Mouse (Mus musculus) embryo, embryonic 9.5 days (tissue): ENCODE data around the gene Zdhhc17.
A peak's percentile ranks its signal among the peaks of the same experiment; 100 is the strongest.

Experiments used
- DNase-seq: peaks from one replicate; pipeline ENCODE4 v3.0.0-alpha.2; 2017; ENCODE audit errors: extremely low spot score

Gene Zdhhc17

DNA sequence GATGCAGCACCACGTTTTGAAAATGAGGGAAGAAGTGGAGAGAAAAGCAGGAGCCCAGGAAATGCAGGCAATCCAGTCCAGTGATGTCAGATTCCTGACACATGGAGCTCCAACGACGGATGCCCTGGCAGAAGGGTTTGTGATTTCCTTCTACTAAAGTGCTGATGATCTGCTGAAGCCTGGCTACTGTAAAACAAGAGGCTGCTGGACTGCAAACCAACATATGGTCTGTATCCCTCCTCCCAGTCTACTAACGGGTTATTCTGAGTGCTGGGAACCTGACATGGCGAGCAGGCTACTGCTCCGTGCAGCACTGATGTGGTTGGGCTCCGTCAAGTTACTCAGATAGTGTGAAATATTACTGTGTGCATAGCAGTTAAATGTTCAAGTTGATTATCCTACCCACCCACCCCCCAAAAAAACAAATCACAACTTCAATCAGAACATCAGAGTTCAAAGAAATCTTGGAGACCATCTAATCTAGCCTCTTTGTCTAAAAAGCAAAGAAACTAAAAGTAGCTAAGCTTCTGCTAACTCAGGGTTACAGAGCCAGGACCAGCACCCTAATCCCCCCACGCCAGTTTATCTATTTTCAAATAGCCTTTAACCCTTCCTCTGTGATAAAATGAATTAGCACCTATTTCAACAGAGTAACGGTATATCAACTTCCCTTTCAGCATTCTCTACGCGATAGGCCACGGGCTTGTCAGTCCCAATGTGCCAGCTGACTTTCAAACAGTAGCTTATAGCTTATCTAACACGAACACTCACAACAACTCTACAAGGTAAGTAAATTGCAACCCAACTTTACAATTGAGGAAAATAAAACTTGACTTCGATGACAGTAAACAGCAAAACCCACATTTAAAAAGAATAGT lies 4.1 kb downstream of the Zdhhc17 start:
- no peak for DNase-seq

DNA sequence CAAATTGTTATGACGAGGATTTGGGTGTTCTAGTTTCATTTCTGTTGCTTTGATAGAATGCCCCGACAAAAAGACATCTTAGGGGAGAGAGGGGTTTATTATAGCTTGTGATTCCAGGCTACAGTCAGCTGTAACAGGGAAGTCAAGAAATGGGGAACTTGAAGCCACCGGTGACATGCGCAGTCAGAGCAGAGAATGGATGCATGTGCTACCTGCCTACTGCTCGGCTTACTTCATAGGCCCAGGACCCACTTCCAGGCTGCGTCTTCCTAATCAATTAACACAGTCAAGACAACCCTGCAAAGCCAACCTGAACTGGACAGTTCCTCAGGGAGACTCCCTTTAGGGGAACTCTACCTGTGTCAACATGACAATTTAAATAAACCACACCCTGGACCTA lies 5.7 kb downstream of the Zdhhc17 start:
- no peak for DNase-seq

DNA sequence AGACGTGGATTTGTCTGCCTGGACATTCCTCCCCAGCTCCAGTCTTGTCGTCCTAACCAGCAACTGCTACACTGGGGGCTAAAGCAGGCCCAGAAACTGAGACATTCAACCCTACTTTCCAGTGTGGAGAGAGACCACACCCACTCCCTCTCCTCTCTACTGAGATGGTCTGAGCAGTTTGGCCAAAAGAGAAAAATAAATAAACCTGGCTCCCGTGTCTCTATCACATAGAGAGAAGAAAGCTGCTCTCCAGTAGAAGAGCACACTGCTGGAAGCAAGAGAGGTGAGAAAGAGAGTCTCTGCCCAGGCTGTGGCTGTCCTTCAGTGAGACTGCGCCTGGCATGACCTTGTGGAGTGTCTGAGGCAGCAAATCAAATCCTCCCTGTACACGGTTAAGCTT lies 10.7 kb downstream of the Zdhhc17 start:
- no peak for DNase-seq

DNA sequence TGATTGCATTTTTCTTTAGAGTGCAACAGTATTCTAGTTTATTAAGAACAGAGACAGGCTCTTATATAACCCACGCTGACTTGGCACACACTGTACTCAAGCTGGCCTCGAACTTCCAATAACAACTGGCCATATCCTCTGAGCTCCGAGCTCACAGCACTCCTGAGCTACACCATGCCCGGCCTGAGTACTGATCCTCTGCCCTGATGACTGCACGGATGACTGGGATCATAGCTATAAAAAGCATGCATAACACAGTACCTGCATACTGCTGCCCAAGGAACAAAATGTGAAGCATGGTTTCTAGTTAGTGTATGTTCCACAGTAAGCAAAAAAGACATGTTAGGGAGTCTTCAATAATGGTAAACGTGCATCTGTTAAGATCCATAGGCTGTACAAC lies 12.8 kb downstream of the Zdhhc17 start:
- DNase-seq = no peak

- no peak for DNase-seq
Observed at GRCm38 (mm10) chr10:110994761-110995160, 15.2 kb downstream of the Zdhhc17 start.

DNA sequence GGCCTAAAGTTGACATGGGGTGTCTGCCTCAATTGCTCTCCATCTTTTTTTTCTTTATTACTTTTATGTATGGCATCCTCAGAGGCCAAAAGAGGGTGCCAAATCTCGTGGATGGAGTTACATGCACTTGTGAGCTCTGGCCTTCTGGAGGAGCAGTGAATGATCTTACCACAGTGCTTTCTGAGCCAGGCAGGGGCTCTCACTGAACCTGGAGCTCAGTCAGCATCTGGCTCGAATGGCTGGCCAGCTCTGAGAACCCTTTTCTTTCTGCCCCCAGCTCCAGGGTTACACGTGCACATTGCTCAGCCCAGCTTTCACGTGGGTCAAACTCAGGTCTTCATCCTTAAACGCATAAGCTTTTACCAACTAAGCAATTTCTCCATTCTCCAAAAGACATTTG lies 16.7 kb downstream of the Zdhhc17 start:
- DNase-seq = no peak

- no peak for DNase-seq
Observed at GRCm38 (mm10) chr10:110992047-110992431, 17.9 kb downstream of the Zdhhc17 start.

DNA sequence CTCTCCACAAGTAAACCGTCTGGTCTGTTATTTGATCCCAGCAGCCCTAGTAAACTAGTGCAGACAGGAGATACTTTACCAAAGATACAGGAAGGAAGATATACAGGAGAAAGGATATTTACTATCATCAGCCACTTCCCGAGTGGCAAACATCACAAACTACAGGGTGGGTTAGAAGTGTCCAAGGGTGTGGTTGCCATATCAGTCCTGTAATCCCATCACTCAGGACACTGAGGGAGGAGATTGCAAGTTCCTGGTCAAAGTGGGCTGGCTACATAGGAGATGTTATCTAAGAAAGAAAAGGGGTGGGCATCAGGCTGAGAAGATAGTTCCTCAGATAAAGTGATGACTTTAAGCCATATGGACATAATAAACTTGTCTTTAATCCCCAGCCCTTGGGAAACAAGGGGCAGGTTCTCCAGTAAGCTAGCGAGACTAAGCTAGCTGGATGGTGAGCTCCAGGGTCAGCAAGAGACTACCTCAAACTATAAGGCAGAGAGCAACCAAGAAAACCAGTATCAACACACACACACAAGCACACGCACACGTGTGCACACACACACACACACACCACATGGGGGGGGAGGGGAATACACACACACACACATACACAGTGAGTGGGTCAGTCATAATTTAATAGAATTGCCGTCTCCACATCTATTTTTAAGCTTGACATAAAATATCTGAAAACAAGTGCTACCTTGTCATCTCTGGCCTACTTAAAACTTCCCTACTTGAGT lies 18.5 kb downstream of the Zdhhc17 start:
- DNase-seq = no peak

GRCm38 (mm10) chr10:110989729-110990128 lies 20.2 kb downstream of the Zdhhc17 start:
- DNase-seq = no peak

- DNase-seq = no peak
Observed at GRCm38 (mm10) chr10:110986682-110987081, 23.3 kb downstream of the Zdhhc17 start.

DNA sequence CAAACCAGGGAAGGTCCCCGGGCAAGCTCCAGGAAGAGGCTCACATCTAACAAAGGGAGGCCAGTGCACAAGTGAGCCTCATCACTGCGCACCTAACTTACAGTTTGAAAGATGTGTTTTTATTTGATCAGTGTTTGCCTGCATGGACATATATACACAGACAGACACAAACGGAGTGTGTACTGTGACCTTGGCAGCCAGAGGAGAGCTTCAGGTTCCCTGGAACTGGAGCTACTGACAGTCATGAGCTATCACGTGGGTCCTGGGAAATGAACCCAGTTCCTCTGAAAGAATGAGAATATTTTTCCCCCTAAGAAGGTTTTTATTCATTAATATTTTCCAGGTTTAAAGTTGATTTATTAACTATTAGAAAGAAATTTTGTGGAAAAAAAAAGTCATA lies 27.2 kb downstream of the Zdhhc17 start:
- DNase-seq = no peak

GRCm38 (mm10) chr10:110980441-110980840 lies 29.5 kb downstream of the Zdhhc17 start:
- DNase-seq = no peak

DNA sequence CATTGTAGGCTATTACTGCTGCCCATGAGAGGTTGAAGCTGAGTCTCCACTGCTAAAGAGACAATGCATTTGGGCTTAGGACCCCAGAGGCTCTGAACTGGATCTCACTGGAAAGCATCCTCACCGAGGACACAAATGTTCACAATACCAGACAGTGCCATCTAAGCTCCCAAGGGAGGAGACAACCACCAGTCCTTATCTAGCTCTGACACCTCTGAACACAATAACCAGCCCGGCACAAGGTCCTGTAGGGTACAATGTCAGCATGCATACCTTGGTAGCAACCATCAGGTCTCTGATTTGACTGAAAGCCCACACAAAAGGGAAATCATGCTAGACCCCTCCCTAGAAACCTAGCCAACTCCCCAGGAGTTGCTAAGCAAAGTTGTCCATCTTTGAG lies 30.5 kb downstream of the Zdhhc17 start:
- DNase-seq = no peak

DNA sequence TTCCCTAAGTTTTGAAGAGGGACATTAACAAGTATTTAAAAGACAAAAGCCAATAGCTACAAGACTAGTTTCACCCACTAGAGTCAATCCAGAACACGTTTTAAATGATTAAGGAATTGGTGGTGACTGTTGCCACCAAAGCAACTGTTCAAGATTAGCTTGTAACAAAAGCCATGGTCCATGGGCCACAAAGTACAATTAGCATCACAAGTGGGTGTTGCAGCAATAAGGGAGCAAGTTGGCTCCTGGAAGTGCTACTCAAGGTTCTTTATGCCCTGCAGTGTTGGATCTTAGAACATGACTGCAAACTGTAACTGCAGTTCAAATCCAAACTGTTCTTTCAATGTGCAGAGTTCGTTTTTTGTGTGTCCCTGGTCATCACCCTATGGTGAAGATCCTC lies 32.6 kb downstream of the Zdhhc17 start:
- DNase-seq = no peak

DNA sequence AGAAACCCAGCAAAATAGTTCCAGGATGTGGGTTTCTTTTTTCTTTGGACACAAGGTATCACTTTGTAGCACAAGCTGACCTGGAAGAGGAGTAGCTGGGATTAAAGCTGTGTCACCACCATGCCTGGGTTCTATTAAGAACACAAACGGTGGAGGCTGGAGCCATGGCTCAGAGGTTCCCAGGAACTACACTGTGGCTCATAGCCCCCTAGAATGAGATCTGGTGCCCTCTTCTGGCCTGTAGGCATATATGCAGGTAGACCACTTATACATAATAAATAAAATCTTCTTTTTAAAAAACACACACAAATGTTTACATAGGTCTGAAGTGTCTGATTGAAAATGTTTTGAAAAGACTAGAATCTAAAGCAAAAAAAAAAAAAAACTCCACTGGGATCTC lies 33.9 kb downstream of the Zdhhc17 start:
- no peak for DNase-seq

GRCm38 (mm10) chr10:110974885-110975284 lies 35.1 kb downstream of the Zdhhc17 start:
- no peak for DNase-seq

DNA sequence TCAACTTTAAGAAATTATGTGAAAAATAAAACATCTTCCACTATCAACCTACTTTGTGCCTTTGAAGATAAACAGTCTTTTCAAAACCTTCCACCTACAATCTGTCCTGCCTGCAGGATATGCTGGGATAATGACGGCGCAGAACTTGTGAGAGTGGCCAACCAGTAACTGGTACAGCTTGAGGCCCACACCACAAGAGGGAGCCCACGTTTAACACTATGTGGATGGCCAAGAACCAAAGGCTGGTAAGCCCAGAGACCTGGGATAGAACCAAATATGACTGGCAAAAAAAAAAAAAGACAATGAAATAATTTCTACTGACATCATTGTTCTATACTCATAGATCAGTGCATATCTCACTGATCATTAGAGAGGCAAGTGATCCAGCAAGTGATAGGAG lies 35.5 kb downstream of the Zdhhc17 start:
- DNase-seq = peak; percentile 33

GRCm38 (mm10) chr10:110971998-110972397 lies 37.9 kb downstream of the Zdhhc17 start:
- DNase-seq = no peak

DNA sequence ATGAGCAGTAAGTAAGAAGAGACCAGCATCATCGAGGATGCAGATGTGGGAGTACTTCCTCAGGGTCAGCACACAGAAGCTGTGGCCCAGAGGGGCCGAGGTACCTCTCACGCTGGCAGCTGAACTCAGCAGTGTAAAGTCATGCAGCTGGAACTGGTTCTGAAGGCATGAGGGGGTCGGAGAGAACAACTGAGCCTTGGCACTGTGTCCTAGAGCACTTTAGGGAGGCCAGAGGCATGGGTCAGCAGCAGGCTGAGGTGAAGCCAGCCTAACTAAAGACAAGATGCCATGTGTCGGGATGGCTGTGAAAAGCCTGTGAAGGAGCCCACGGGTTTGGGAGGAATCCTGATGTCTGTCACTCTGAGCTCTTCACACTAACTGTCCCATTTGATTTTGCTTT lies 38.5 kb downstream of the Zdhhc17 start:
- DNase-seq = no peak

GRCm38 (mm10) chr10:110971044-110971443 lies 38.9 kb downstream of the Zdhhc17 start:
- no peak for DNase-seq

DNA sequence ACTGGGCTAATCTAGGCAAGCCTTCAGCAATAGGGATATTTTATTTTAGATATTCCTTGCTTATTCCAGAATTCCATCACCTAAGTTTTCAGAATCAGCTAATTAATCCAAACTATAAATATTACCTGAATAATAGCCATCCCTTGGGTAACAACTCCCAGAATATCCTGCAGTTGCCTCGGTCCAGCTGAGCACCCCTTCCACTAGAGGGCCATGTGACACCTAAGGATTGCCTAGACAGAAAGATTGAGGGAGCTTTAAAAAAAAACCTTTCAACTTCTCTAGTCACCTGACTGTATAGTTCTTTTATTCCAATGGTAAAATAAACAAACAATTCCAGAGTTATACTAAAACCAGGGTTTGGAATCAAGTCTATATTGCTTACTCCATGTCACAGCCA lies 47.8 kb downstream of the Zdhhc17 start:
- no peak for DNase-seq

GRCm38 (mm10) chr10:110960841-110961240 lies 49.1 kb downstream of the Zdhhc17 start:
- no peak for DNase-seq

- no peak for DNase-seq
Observed at GRCm38 (mm10) chr10:110959781-110960180, 50.2 kb downstream of the Zdhhc17 start.
